9 mouse cellular contexts compared by ENCODE assay signal in the genomic region with DNA sequence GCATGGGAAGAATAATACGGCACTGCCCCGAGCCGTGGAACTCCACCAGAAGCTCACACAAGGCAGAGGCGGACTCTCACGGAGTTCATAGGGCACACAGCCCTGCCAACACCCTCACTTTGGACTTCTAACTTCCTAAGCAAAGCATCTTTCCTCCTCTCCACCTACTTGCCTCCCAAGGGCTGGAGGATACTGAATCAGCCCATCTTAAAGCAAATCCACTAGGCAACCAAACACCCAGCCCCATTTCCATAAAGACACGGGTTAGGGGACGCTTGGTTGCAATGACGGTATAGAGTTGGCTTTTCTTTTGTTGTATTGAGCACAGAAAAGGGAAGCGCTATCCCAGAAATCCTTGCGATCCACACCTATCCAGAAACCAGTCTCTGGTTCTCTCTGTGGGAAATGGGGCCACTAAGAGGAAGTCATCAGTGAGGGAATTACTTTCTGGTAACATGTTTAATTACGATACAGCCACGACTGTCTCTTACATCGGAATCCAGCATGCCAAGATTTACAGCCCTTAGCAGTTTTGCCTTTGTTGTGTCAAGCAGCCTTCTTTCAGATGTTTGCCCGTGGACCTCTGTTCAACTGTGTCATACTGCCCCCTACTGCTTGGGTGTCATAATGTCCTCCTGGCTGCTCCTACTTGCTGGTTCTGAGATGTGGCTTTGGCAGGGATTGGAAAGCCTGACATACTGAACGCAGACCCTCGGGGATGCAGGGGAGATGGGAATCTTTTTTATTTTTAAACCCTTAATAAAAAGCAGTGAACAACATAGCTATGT.
A peak's percentile ranks its signal among the peaks of the same experiment; 100 is the strongest.
DNase-seq lines count a peak whose midpoint lies in the region; ATAC-seq and TF ChIP-seq lines count a peak whose summit lies in the region.
"Had no signal": no experiment of that assay in that cellular context is flagged by ENCODE, and none has a peak within 500 bp of the region (broad histone marks: within the 10 kb centered on the region; RNA-seq: fewer than 3 reads in every experiment).

No protein-coding gene starts in this region.

- no peaks in the 10 kb centered on the region for H3K27me3 ChIP-seq in embryonic facial prominence, embryonic 12.5 days
- no peaks in the 10 kb centered on the region for H3K27me3 ChIP-seq in heart, embryonic 13.5 days (replicated peaks)
- H3K27me3 ChIP-seq in kidney, postnatal 0 days (ENCODE audit: insufficient read depth, low read length): no peaks in the 10 kb centered on the region
- H3K27me3 ChIP-seq in liver, embryonic 11.5 days (replicated peaks; ENCODE audit: control insufficient read depth, insufficient read depth, low read length): no peaks in the 10 kb centered on the region
- H3K27me3 ChIP-seq in neural tube, embryonic 13.5 days: no peaks in the 10 kb centered on the region
- no peaks in the 10 kb centered on the region for H3K27me3 ChIP-seq in thymus, adult 2 months (ENCODE audit: control insufficient read depth, insufficient read depth, low read length)
- H3K27me3 ChIP-seq: limb, embryonic 15.5 days had no signal

- H3K4me3 ChIP-seq in embryonic facial prominence, embryonic 12.5 days: no peak overlapping the region
- no peak overlapping the region for H3K4me3 ChIP-seq in heart, embryonic 13.5 days
- H3K4me3 ChIP-seq in kidney, postnatal 0 days (replicated peaks; ENCODE audit: low read depth, low read length): no peak overlapping the region
- no peak overlapping the region for H3K4me3 ChIP-seq in liver, embryonic 11.5 days (ENCODE audit: low read depth, low read length)
- H3K4me3 ChIP-seq in neural tube, embryonic 13.5 days: no peak overlapping the region
- H3K4me3 ChIP-seq in thymus, adult 2 months (ENCODE audit: control insufficient read depth, insufficient read depth, low read length): no peak overlapping the region
- H3K4me3 ChIP-seq: limb, embryonic 15.5 days had no signal

- peak; percentile 71 to 75 for DNase-seq in adrenal gland, postnatal 36 days
- peak; percentile 91 for DNase-seq in kidney, postnatal 0 days (ENCODE audit: low spot score)
- peak; percentile 61 for DNase-seq in liver, embryonic 11.5 days (ENCODE audit: low spot score)
- peak; percentile 64 for DNase-seq in thymus, adult 2 months

- TF ChIP-seq CTCF in kidney, postnatal 0 days (IDR thresholded peaks at IDR 0.05; ENCODE audit: low read depth): peak; percentile 84
- TF ChIP-seq CTCF in thymus, adult 2 months (IDR thresholded peaks at IDR 0.05; ENCODE audit: borderline replicate concordance, control insufficient read depth, extremely low read depth, insufficient read depth, low read length, poor library complexity): no peak

- H3K4me1 ChIP-seq in embryonic facial prominence, embryonic 12.5 days: no peaks in the 10 kb centered on the region
- peaks cover 5% of the 10 kb centered on the region; the same call in 1 of the 2 replicates for H3K4me1 ChIP-seq in heart, embryonic 13.5 days
- H3K4me1 ChIP-seq in kidney, postnatal 0 days (replicated peaks; ENCODE audit: insufficient read depth, low read length): no peaks in the 10 kb centered on the region
- H3K4me1 ChIP-seq in liver, embryonic 11.5 days (replicated peaks; ENCODE audit: control insufficient read depth, insufficient read depth, low read length): no peaks in the 10 kb centered on the region
- peaks cover 5% of the 10 kb centered on the region for H3K4me1 ChIP-seq in neural tube, embryonic 13.5 days (replicated peaks)
- H3K4me1 ChIP-seq in thymus, adult 2 months (replicated peaks; ENCODE audit: control insufficient read depth, insufficient read depth, low read length): no peaks in the 10 kb centered on the region

- no peak overlapping the region for H3K27ac ChIP-seq in embryonic facial prominence, embryonic 12.5 days
- H3K27ac ChIP-seq in heart, embryonic 13.5 days (replicated peaks): no peak overlapping the region
- no peak overlapping the region for H3K27ac ChIP-seq in kidney, postnatal 0 days
- no peak overlapping the region for H3K27ac ChIP-seq in liver, embryonic 11.5 days (ENCODE audit: low read depth, low read length)
- H3K27ac ChIP-seq in neural tube, embryonic 13.5 days (replicated peaks): no peak overlapping the region
- no peak overlapping the region for H3K27ac ChIP-seq in thymus, adult 2 months (ENCODE audit: control insufficient read depth, insufficient read depth, low read length)
- H3K27ac ChIP-seq: limb, embryonic 15.5 days had no signal

- H3K9ac ChIP-seq in embryonic facial prominence, embryonic 12.5 days: no peak overlapping the region
- 0 out of 2 replicates have a peak overlapping the region, but pooled peaks have one; percentile 40 for H3K9ac ChIP-seq in heart, embryonic 13.5 days
- H3K9ac ChIP-seq in kidney, postnatal 0 days (ENCODE audit: low read depth, low read length): no peak overlapping the region
- H3K9ac ChIP-seq in liver, embryonic 11.5 days (ENCODE audit: low read depth, low read length): no peak overlapping the region
- no peak overlapping the region for H3K9ac ChIP-seq in neural tube, embryonic 13.5 days
- H3K9ac ChIP-seq: limb, embryonic 15.5 days had no signal

- no peaks in the 10 kb centered on the region for H3K9me3 ChIP-seq in embryonic facial prominence, embryonic 12.5 days
- H3K9me3 ChIP-seq in heart, embryonic 13.5 days: no peaks in the 10 kb centered on the region
- no peaks in the 10 kb centered on the region for H3K9me3 ChIP-seq in kidney, postnatal 0 days (replicated peaks; ENCODE audit: low read length)
- no peaks in the 10 kb centered on the region for H3K9me3 ChIP-seq in liver, embryonic 11.5 days (ENCODE audit: control insufficient read depth, low read length)
- H3K9me3 ChIP-seq in neural tube, embryonic 13.5 days: no peaks in the 10 kb centered on the region
- H3K9me3 ChIP-seq: limb, embryonic 15.5 days had no signal

- no peak for TF ChIP-seq POLR2A in thymus, adult 2 months (IDR thresholded peaks at IDR 0.05; ENCODE audit: control insufficient read depth, extremely low read depth, insufficient read depth, low read length, poor library complexity)

- ATAC-seq in CD4-positive, CD25-positive, alpha-beta regulatory T cell, adult 4 months: peak; percentile 45
- 0 out of 2 replicates have a peak, but pooled peaks have one; percentile 28 for ATAC-seq in embryonic facial prominence, embryonic 12.5 days (ENCODE audit: insufficient number of reproducible peaks, insufficient read depth, low FRiP score, low TSS enrichment)
- ATAC-seq in heart, embryonic 13.5 days (ENCODE audit: extremely low read depth, insufficient number of reproducible peaks, low FRiP score, low TSS enrichment): no peak
- ATAC-seq in kidney, postnatal 0 days (replicated peaks; ENCODE audit: low FRiP score, low read depth): no peak
- ATAC-seq in liver, embryonic 11.5 days (replicated peaks; ENCODE audit: low FRiP score): no peak
- peak; percentile 87 for ATAC-seq in neural tube, embryonic 13.5 days (ENCODE audit: low read depth)

- H3K4me2 ChIP-seq in embryonic facial prominence, embryonic 12.5 days (replicated peaks): peak overlapping the region; percentile 26; the same call in 1 of the 2 replicates
- peak overlapping the region; percentile 35 for H3K4me2 ChIP-seq in heart, embryonic 13.5 days
- no peak overlapping the region; the same call in 1 of the 2 replicates for H3K4me2 ChIP-seq in kidney, postnatal 0 days (ENCODE audit: low read length)
- no peak overlapping the region for H3K4me2 ChIP-seq in liver, embryonic 11.5 days
- H3K4me2 ChIP-seq in neural tube, embryonic 13.5 days: peak overlapping the region; percentile 42
- H3K4me2 ChIP-seq: limb, embryonic 15.5 days had no signal

- H3K36me3 ChIP-seq in embryonic facial prominence, embryonic 12.5 days: no peaks in the 10 kb centered on the region
- no peaks in the 10 kb centered on the region for H3K36me3 ChIP-seq in heart, embryonic 13.5 days
- no peaks in the 10 kb centered on the region for H3K36me3 ChIP-seq in kidney, postnatal 0 days (ENCODE audit: insufficient read depth, low read length)
- no peaks in the 10 kb centered on the region for H3K36me3 ChIP-seq in liver, embryonic 11.5 days (ENCODE audit: control insufficient read depth, insufficient read depth, low read length)
- H3K36me3 ChIP-seq in neural tube, embryonic 13.5 days: no peaks in the 10 kb centered on the region
- no peaks in the 10 kb centered on the region for H3K36me3 ChIP-seq in thymus, adult 2 months (ENCODE audit: control insufficient read depth, insufficient read depth, low read length)
- H3K36me3 ChIP-seq: limb, embryonic 15.5 days had no signal

- WGBS in embryonic facial prominence, embryonic 12.5 days: 35% methylated on average over 16 of the region's 16 CpGs
- 41% methylated on average over 16 of the region's 16 CpGs for WGBS in heart, embryonic 13.5 days
- 32% methylated on average over 16 of the region's 16 CpGs for WGBS in kidney, postnatal 0 days
- 46% methylated on average over 16 of the region's 16 CpGs for WGBS in liver, embryonic 11.5 days
- 19% methylated on average over 16 of the region's 16 CpGs for WGBS in neural tube, embryonic 13.5 days
- WGBS in thymus, adult 2 months: 47% methylated on average over 16 of the region's 16 CpGs

Comparison
In these comparisons a context has a peak if more than half of its experiments do, and no peak if none do; other contexts are left out.
1. ATAC-seq: peak in CD4-positive, CD25-positive, alpha-beta regulatory T cell, adult 4 months (single experiment), embryonic facial prominence, embryonic 12.5 days (single experiment) and neural tube, embryonic 13.5 days (single experiment); none in heart, embryonic 13.5 days (single experiment), kidney, postnatal 0 days (single experiment) and liver, embryonic 11.5 days (single experiment).
2. H3K4me2 ChIP-seq: peak in embryonic facial prominence, embryonic 12.5 days (single experiment), heart, embryonic 13.5 days (single experiment) and neural tube, embryonic 13.5 days (single experiment); none in kidney, postnatal 0 days (single experiment) and liver, embryonic 11.5 days (single experiment).
3. Peak in every context shown above with its lines, with median percentiles within 50 percentile points of each other: DNase-seq.